Mouse (Mus musculus) thymus, adult 2 months (tissue): ENCODE results near the gene Sephs1.

Experiments
- CTCF ChIP-seq: fragments of 200-500 bp; IDR thresholded peaks from 2 replicates; pipeline ENCODE4 v1.5.1; 2012; ENCODE audit warnings: mild to moderate bottlenecking, control low read depth, low read length, moderate library complexity, borderline replicate concordance; ENCODE audit not compliant: control insufficient read depth, poor library complexity, insufficient read depth; ENCODE audit errors: extremely low read depth
- POLR2A ChIP-seq: fragments of 200-500 bp; IDR thresholded peaks from 2 replicates; pipeline ENCODE4 v1.6.1; 2012; ENCODE audit warnings: mild to moderate bottlenecking, low read length, control low read depth, moderate library complexity; ENCODE audit not compliant: control insufficient read depth, poor library complexity, insufficient read depth; ENCODE audit errors: extremely low read depth

DNA sequence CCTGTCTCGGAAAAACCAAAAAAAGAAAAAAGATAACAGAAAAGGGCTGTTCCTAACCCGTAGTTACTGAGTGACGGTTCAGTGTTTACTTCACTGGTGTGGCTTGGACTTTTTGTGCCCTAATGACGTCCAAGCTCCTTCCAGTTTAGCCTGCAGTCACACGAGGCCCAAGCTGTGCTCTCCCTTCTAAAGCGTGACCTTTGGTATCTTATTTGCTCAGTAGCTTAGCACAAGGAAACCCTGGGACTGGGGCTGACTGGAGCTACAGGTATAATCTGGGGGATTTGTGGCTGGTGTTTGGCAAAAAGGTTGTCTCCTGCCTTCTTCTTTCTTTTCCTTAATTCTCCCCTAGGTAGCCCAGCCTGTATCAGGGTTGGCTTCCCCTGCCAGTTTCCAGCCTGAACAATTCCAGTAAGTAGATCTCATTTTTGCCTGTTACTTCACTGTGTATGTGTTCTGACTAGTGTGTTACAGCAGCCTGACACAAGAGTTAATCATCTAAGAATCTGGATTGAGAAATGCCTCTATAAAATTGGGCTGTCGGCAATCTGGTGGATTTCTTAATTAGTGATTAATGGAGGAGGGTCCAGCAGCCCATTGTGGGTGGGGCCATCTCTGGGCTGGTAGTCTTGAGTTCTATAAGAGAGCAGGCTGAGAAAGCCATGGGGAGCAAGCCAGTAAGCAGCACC is 41.3 kb downstream of the Sephs1 start:
- no peak for TF ChIP-seq CTCF
- no peak for TF ChIP-seq POLR2A
